Mouse (Mus musculus): ENCODE measurements around the gene N4bp3.

DNA sequence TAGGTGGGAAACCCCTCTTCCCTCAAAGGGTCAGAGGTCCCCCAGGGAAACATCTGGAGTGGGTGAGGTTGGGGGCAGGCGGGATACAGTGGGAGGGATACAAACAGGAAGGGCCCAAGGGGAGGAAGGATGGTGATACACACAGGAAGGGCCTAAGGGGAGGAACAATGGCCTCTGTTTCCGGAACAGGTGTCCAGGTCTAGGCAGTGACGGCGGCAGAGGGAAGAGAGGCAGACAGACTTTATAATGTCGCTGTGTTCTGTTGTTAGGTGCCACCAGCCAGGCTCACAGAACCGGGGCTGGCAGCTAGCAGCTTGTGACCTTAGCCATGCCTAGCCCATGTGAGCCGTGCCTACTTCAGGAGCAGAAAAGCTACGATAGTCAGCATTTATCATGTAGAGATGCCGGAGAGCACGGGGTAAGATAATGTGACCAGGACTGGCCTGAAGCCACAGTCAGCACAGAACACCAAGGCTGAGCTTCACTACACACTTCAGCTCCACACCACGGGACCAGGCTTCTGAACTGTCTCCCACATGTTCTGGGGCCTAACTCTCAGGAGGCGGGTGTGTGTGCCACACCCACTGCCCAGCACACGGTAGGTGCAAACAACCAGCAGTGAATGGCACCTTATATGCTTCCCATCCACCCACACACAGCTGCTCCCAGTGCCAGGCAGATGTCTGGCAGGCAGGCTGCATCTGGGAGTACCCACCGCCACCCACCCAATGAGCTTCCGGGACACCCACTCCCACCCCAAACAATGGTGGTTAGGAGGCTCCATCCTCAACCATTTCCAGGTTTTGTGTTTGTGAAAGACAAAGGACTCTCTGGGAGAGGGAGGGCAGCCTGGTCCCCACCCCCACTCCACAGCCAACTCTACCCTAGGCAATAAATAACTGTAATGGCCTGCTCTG, 3.6 kb downstream of the N4bp3 start:
- no peak for TF ChIP-seq CTCF (IDR thresholded peaks at IDR 0.05; ENCODE audit: control insufficient read depth, insufficient read depth, insufficient read length)
- TF ChIP-seq MAX (IDR thresholded peaks at IDR 0.05) = no peak
- no peak for TF ChIP-seq MYOG (IDR thresholded peaks at IDR 0.05; ENCODE audit: control insufficient read depth, extremely low read depth, insufficient read length)
- TF ChIP-seq USF1 (IDR thresholded peaks at IDR 0.05; ENCODE audit: low read depth) = no peak
- no peak for TF ChIP-seq FOSL1 (IDR thresholded peaks at IDR 0.05; ENCODE audit: insufficient read depth, low read length, poor library complexity, severe bottlenecking)

Measured in C2C12 (cell line).